Comparison of ENCODE assay signal across 30 mouse cellular contexts in the genomic region with DNA sequence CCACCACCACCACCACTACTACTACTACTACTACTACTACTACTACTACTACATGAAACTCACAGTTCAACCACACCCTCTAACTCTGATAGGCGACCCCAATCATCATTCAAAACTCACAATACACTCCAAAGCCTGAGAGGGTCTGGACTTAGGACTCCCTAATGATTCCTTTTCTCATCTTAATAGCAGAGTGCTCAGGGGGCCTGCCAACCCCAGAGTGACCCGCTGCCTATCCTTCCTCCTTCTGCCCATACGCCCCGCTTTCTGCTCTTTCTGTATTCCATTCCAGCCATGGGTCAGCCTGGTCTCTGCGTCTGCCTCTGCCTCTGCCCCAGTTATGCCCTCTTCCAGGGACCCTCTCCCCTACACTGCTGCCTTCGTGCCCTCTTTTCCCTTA.
"Had no signal": no experiment of that assay in that cellular context is flagged by ENCODE, and none has a peak within 500 bp of the region (broad histone marks: within the 10 kb centered on the region; RNA-seq: fewer than 3 reads in every experiment).

No protein-coding gene starts in this region.

- H3K4me2 ChIP-seq: limb, embryonic 12.5 days; limb, embryonic 13.5 days; limb, embryonic 15.5 days; liver, embryonic 11.5 days; liver, embryonic 12.5 days; liver, embryonic 13.5 days; liver, embryonic 15.5 days; lung, embryonic 14.5 days; lung, embryonic 15.5 days; midbrain, embryonic 12.5 days; midbrain, embryonic 13.5 days; midbrain, embryonic 15.5 days; neural tube, embryonic 12.5 days had no signal

- DNase-seq: left cerebral cortex, postnatal 4 days; liver; liver, embryonic 13.5 days; liver, postnatal 0 days; lung, adult 18-20 months; lung, adult 2 months; lung, embryonic 14.5 days; lung, postnatal 10 days; lung, postnatal 14 days; lung, postnatal 36 days; lung, postnatal 4 days; midbrain, embryonic 14.5 days had no signal

- ATAC-seq: liver, embryonic 12.5 days; liver, postnatal 0 days; lung, postnatal 0 days; midbrain, embryonic 13.5 days; midbrain, embryonic 15.5 days; midbrain, embryonic 16.5 days had no signal

- H3K9ac ChIP-seq: limb, embryonic 12.5 days; limb, embryonic 13.5 days; limb, embryonic 15.5 days; liver, embryonic 12.5 days; liver, embryonic 13.5 days; liver, embryonic 14.5 days; liver, embryonic 15.5 days; liver, postnatal 0 days; lung, embryonic 14.5 days; lung, embryonic 15.5 days; midbrain, embryonic 12.5 days; midbrain, embryonic 13.5 days; midbrain, embryonic 15.5 days; neural tube, embryonic 12.5 days had no signal

- H3K27ac ChIP-seq: limb, embryonic 10.5 days; limb, embryonic 12.5 days; limb, embryonic 13.5 days; limb, embryonic 15.5 days; liver, embryonic 12.5 days; liver, embryonic 13.5 days; liver, embryonic 14.5 days; liver, embryonic 15.5 days; lung, embryonic 15.5 days; macrophage; midbrain, embryonic 12.5 days; midbrain, embryonic 13.5 days; midbrain, embryonic 15.5 days; neural tube, embryonic 12.5 days had no signal

- H3K4me1 ChIP-seq: limb, embryonic 10.5 days; limb, embryonic 12.5 days; limb, embryonic 13.5 days; limb, embryonic 15.5 days; liver, embryonic 12.5 days; liver, embryonic 13.5 days; liver, embryonic 15.5 days; megakaryocyte, embryonic 14.5 days; midbrain, embryonic 12.5 days; midbrain, embryonic 13.5 days; midbrain, embryonic 15.5 days; neural tube, embryonic 12.5 days had no signal

- H3K9me3 ChIP-seq: limb, embryonic 10.5 days; limb, embryonic 15.5 days; liver, embryonic 12.5 days; liver, embryonic 13.5 days; liver, embryonic 15.5 days; lung, embryonic 15.5 days; midbrain, embryonic 12.5 days; midbrain, embryonic 13.5 days; midbrain, embryonic 15.5 days; neural tube, embryonic 12.5 days had no signal

- H3K36me3 ChIP-seq: limb, embryonic 10.5 days; limb, embryonic 12.5 days; limb, embryonic 13.5 days; limb, embryonic 15.5 days; liver, embryonic 12.5 days; liver, embryonic 13.5 days; liver, embryonic 15.5 days; lung, embryonic 15.5 days; midbrain, embryonic 12.5 days; midbrain, embryonic 13.5 days; midbrain, embryonic 15.5 days; neural tube, embryonic 12.5 days had no signal

- H3K27me3 ChIP-seq: limb, embryonic 12.5 days; limb, embryonic 15.5 days; liver, embryonic 13.5 days; lung, embryonic 15.5 days; midbrain, embryonic 13.5 days; midbrain, embryonic 15.5 days; neural tube, embryonic 12.5 days had no signal

- H3K4me3 ChIP-seq: limb, embryonic 10.5 days; limb, embryonic 12.5 days; limb, embryonic 13.5 days; limb, embryonic 15.5 days; liver, embryonic 12.5 days; liver, embryonic 13.5 days; liver, embryonic 15.5 days; lung, embryonic 15.5 days; megakaryocyte, embryonic 14.5 days; midbrain, embryonic 12.5 days; midbrain, embryonic 13.5 days; midbrain, embryonic 15.5 days; myocyte; neural tube, embryonic 12.5 days had no signal
